Mouse (Mus musculus) layer of hippocampus, postnatal 10 days (tissue): ENCODE data around the gene Lrrc8e. TPM values are rescaled to one million over a fixed set of nuclear protein-coding genes. Genes with fewer than 3 reads are reported as not detected.

Experiments used
- DNase-seq, 2 experiments: peaks; one replicate each; pipeline ENCODE4 v3.0.0; 2021; ENCODE audit warnings: low spot score in 2 of 2
- total RNA-seq, 2 experiments: library from RNA; stranded (reverse); gene quantifications; 2 replicates each; pipeline ENCODE4 v1.2.3; 2021

The Lrrc8e gene
- total RNA-seq, 2 experiments from 2014 or later = not detected

GRCm38 (mm10) chr8:4219617-4220016 lies 7.0 kb upstream of the Lrrc8e start:
- no peak for DNase-seq

- no peak for DNase-seq
Observed at GRCm38 (mm10) chr8:4222059-4222458, 4.6 kb upstream of the Lrrc8e start.

GRCm38 (mm10) chr8:4226323-4226722 lies 304 bp upstream of the Lrrc8e start:
- DNase-seq = no peak

- DNase-seq = no peak
Observed at GRCm38 (mm10) chr8:4227919-4228318, 1.3 kb downstream of the Lrrc8e start.

GRCm38 (mm10) chr8:4229784-4230183 lies 3.2 kb downstream of the Lrrc8e start:
- no peak for DNase-seq

GRCm38 (mm10) chr8:4230612-4231351 lies 4.2 kb downstream of the Lrrc8e start:
- no peak for DNase-seq

- no peak for DNase-seq
Observed at GRCm38 (mm10) chr8:4237814-4238433, 11.3 kb downstream of the Lrrc8e start.

- DNase-seq = peak; percentile 99 to 100
Observed at GRCm38 (mm10) chr8:4238434-4239192, 12.0 kb downstream of the Lrrc8e start, which contains the start of the genes Map2k7 and Gm49320. Gene Map2k7 (plus strand): TSS chr8:4238740. Gene Gm49320 (plus strand): TSS chr8:4238865.

- peak in 1 of 2 experiments; percentile 62 for DNase-seq
Observed at GRCm38 (mm10) chr8:4239193-4239890, 12.7 kb downstream of the Lrrc8e start.

- DNase-seq = no peak
Observed at GRCm38 (mm10) chr8:4245061-4245460, 18.4 kb downstream of the Lrrc8e start.

- DNase-seq = peak in 1 of 2 experiments; percentile 16
Observed at GRCm38 (mm10) chr8:4245737-4246136, 19.1 kb downstream of the Lrrc8e start.

- no peak for DNase-seq
Observed at GRCm38 (mm10) chr8:4247241-4247640, 20.6 kb downstream of the Lrrc8e start.

- DNase-seq = peak in 1 of 2 experiments; percentile 16
Observed at GRCm38 (mm10) chr8:4247951-4248540, 21.4 kb downstream of the Lrrc8e start, which contains the start of gene Tgfbr3l. Gene Tgfbr3l (plus strand): TSS chr8:4248214.

- peak in 1 of 2 experiments; percentile 25 for DNase-seq
Observed at GRCm38 (mm10) chr8:4249213-4249612, 22.6 kb downstream of the Lrrc8e start.

- DNase-seq = peak; percentile 85 to 93
Observed at GRCm38 (mm10) chr8:4250306-4250970, 23.8 kb downstream of the Lrrc8e start.

GRCm38 (mm10) chr8:4252116-4252760 lies 25.6 kb downstream of the Lrrc8e start:
- no peak for DNase-seq

GRCm38 (mm10) chr8:4252934-4253841 lies 26.6 kb downstream of the Lrrc8e start, which contains the start of gene Snapc2:
Gene Snapc2 (plus strand): TSS chr8:4253080.
- DNase-seq = peak; percentile 93 to 95

- DNase-seq = peak; percentile 74 to 81
Observed at GRCm38 (mm10) chr8:4254001-4254400, 27.4 kb downstream of the Lrrc8e start.
